Mouse (Mus musculus) cerebellum, postnatal 36 days (tissue): ENCODE results near the gene Spata20.

Source experiments
- DNase-seq, 2 experiments: peaks; one replicate each; pipeline ENCODE4 v3.0.0; 2021 to 2022; ENCODE audit warnings: mixed read lengths in 2 of 2

The Spata20 gene

DNA sequence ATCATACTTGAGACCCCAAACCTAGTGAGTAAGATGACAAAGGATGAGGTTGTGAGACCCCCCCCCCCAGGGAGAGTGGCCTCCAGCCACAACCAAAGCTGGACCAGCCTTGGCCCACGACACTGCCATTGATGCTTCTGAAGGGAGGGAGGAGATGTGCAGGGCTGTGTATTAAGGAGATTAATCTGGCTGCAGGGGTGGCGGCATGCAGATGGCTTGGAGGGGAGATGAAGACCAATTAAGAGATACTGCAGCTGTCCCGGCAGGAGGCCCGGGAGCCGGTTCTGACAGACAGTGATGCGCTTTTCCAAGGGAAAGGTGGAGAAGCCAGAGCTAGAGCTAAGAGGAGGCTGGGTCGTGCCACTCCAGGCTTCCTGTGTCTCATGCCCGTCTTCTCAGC, 36.7 kb downstream of the Spata20 start:
- no peak for DNase-seq

GRCm38 (mm10) chr11:94447017-94447416, 39.0 kb downstream of the Spata20 start:
- DNase-seq, result no peak

- no peak for DNase-seq
Observed at GRCm38 (mm10) chr11:94445300-94445699, 40.7 kb downstream of the Spata20 start.

DNA sequence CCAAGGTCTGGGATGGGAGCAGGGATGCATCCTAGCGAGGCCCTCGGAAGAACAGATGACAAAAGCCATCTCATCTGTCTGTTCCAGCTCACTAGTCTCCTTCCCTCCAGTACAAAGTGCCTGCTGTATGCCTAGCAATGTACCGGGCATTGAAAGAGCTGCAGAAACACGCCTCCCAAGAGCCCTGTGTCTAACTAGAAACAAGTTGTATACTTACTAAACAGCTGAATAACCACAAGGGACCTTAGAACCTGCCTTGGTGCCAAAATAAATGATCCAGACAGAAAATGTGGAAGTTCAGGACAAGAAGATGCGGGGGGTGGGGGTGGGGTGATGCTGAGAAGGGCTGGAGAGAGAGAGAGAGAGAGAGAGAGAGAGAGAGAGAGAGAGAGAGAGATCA, 41.1 kb downstream of the Spata20 start:
- no peak for DNase-seq

- DNase-seq, result no peak
Observed at GRCm38 (mm10) chr11:94441752-94442151, 44.2 kb downstream of the Spata20 start.

DNA sequence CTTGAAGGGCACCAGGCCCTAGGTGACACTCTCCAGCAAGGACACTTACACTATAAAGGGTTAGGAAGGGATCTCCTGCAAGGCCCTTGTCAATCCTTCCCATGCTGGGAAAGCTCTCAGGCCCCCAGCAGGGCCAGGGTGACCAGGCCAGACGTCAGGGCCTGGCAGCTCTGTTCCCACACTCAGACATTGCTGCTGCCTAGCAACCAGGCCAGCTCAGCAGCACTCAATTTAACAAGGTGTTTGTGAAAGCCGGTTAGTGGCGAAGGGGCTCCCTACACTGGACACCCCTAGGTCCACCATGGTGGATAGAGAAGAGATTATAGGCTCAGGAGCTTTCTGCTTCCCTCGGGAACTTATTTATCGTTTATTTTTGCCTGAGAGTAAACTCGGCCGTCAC, 44.9 kb downstream of the Spata20 start:
- DNase-seq, result no peak

DNA sequence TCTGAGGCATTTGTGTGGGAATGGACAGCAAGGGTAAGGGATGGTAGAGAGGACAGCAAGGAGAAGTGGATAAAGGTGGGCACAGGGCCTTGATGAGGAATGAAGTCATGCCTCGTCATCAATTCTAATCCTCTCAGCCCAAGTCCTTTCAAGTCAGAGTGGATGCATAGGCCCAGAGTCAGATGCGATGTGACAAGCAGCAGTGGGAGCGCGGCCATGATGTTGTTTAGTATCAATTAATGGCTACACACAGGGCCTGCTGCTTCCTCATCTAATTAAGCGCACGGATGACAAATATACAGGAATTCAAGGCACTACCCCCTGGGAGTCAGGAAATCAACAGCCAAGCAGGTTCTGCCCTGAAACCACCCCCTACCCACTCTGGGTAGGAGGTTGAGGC, 45.6 kb downstream of the Spata20 start:
- no peak for DNase-seq

- DNase-seq, result no peak
Observed at GRCm38 (mm10) chr11:94429011-94429651, 56.8 kb downstream of the Spata20 start.
